Mouse (Mus musculus) urinary bladder, postnatal 10 days (tissue): Measurements from ENCODE around the gene Nfia.

ENCODE experiments used
- DNase-seq: peaks from one replicate; pipeline ENCODE4 v3.0.0; 2022; ENCODE audit warnings: low spot score

The Nfia gene

DNA sequence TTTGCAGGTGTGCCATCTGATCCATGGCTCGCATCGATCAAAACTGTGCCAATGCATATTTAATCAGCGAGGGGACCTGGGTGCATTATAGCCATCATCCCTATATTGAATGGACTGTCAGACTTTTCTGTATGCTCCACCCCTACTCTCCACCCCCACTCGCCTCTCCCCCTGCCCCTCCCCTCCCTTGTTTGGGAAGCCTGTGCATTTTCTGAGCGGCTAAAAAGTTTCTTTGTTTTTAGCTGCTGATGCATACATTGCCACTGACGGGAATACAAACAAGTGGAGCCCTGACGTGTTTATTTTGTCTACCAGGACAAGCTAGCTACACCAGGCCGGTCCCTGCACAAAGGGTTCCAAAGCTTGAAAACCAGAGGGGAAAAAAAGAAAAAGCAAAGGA lies 175.7 kb downstream of the Nfia start:
- DNase-seq: no peak

GRCm38 (mm10) chr4:97950341-97951071 lies 178.0 kb downstream of the Nfia start:
- DNase-seq: no peak

DNA sequence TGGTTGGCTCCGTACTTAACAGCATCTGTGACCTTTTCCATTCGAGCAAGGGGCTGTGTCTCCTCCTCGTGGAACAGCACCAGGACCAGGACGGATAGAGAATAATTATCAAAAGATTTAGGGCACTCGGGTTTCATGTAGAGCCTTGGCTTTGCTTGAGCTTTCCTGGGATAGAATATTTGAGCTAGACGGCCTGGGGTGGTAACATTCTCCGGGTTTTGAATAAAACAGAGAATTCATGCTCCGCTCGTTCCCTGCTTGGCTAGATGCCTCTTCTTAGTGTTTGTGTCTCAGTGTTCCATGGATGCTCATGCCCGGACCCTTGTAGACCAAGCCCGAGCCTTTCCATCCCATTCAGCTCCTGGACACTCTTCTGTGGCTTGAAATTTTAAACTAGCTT lies 181.4 kb downstream of the Nfia start:
- no peak for DNase-seq

DNA sequence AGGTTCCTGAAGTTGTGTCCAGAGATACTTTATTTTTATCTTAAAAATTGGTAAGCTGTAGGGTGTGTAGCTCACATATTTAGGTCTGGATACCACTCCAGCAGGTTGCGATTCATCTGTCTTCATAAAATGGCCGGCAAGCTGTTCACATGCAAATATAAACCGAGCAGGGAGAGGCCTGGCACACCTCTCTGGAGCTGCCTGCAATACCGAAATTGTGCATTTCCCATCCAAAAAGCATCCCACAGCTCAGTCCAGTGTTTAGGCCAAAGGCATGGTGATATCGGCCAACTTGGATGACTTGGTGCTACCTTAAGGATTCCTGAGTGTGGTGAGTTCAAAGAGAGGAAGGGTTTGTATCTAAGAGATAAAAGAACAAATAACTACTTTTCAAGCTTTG lies 185.6 kb downstream of the Nfia start:
- no peak for DNase-seq

DNA sequence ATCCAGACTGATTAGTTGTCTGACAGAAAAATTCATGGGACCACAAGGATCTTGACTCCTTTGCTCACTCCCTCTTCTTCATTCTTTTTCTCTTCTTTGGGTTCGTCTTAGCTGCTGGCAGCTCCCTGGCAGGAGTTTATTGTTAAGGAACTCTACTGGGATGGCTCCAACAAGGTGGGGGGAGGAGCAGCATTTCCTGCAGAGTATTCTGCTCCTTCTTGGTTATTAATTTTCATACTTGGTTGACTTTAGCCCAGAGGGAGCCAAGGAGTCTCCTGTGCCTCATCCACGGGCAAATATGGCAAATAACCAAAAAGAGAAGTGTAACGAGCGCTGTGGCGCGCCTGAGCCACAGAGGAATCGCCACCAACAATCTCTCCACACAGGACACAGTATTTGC lies 190.3 kb downstream of the Nfia start:
- DNase-seq: no peak

DNA sequence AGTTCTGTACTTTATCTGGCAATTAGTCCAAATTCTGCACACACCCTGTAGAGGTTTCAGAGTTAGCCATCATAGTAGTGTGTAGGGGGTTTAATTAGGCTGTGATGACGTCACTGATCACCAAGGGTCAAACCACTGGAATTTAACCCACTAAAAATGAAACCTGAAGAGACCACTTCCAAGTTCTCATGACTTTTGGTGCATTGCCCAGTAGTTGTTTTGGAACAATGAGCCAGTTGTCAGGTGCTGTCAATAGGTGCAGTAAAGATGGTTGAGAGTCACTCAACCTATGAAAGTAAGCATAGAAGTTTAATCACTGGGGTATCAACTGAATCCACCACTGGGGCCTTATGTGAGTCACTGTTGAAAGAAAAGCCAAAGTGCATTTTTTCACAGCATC lies 191.4 kb downstream of the Nfia start:
- DNase-seq: no peak

- DNase-seq: no peak
Measured at GRCm38 (mm10) chr4:97968786-97969348, 196.3 kb downstream of the Nfia start.

GRCm38 (mm10) chr4:97973064-97973463 lies 200.5 kb downstream of the Nfia start:
- DNase-seq: no peak

GRCm38 (mm10) chr4:97974037-97974436 lies 201.5 kb downstream of the Nfia start:
- DNase-seq: no peak

GRCm38 (mm10) chr4:97976891-97977290 lies 204.4 kb downstream of the Nfia start:
- DNase-seq: no peak

DNA sequence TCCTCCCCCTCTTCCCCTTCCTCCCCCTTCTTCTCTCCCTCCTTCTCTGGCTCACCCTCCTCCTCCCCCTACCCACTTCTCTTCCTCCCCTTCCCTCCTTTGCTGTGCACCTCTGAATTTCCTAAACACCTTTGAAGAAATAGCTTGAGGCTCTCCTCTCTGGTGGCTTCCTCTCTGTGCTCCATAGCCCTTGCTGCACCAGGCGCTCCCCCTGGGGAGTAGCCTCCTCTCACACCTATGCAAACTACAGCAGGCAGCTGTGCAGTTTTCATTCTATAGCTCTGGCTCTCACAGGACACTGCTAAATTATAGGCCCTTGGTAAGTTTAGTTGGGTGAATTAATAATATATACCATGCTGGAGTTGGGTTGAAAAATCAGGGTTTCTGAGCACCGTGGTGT lies 211.8 kb downstream of the Nfia start:
- no peak for DNase-seq

DNA sequence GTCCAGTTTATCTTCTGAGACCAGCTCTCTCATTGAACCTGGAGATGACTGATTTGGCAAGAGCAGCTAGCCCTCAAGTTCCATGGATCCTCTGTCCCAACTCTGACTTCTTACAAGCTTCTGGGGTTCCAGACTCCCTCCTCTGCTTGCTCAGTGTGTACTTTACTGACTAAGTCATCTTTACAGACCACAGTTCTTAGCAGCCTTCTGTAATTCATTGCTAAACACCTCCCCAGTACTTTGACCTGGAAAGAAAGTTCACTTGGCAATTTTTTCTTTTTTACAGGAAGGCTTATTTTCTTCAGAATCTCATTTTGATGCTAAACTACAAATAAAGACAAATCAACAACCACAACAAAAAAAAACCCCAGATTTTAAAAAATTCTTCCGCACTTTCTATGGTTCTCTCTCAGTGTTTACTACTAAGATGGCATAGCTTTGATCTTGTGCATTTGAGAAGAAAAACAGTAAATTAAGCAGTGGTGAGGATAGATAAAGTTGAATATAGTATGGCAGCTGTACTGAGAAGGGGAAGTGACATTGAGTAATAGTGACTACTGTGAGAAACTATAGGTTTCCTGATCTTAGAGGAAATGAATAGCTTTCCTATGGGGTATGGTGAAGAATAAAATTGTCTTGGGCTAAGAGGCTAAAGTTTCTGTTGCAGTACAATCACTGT lies 213.7 kb downstream of the Nfia start:
- no peak for DNase-seq

DNA sequence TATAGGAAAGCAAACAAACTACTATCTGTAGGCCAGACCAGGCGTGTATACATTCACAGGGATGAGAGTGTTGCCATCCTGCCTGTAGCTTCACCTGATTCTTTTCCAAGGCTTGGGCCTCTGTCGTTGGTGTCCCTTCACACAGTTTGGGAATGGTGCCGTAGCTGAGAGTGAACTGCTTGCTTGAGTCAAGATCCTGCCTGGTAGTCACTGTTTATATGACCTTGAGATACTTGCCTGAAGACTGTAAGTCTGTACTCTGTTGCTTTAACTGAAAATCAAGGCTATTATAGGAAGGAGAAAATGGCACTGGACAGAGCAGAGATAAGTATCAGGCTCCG lies 214.2 kb downstream of the Nfia start:
- DNase-seq: no peak

DNA sequence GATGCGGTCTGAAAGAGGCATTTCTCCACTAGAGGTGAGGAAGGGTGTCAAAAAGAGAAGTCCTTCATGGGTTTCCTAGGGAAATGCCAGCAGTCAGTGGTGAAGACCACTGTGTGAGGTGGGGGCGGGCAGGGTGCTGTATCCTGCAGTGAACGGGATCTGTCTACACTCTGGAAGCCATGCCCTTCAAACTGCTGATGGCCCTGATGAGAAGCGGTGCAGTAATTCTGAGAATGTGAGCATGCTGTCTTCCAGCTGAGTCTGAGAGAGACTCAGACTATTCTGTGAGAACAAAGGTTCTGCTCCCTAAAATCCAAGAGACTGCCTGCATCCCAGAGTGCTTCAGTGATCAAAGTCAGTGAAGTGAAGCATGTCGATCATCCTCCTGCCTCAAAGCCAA lies 216.2 kb downstream of the Nfia start:
- DNase-seq: no peak

- no peak for DNase-seq
Measured at GRCm38 (mm10) chr4:97990431-97990830, 217.9 kb downstream of the Nfia start.

DNA sequence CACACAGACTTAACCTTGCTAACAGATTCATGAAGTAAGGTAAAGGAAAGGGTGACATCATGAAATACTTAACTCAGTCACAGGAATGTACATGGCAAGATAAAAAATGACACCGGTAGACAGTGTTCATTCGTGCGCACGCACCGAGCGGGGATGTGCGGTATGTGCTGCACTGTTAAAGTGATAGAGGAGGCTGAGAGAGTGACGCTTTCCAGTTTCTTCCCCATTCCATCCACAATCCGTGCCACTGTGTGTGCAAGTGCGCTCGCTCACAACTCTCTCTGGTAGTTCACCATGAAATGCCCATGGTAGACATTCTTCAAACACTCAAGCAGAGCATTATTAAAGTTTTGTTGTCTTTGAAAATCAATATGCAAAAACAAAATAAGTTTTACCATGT lies 218.9 kb downstream of the Nfia start:
- DNase-seq: no peak

DNA sequence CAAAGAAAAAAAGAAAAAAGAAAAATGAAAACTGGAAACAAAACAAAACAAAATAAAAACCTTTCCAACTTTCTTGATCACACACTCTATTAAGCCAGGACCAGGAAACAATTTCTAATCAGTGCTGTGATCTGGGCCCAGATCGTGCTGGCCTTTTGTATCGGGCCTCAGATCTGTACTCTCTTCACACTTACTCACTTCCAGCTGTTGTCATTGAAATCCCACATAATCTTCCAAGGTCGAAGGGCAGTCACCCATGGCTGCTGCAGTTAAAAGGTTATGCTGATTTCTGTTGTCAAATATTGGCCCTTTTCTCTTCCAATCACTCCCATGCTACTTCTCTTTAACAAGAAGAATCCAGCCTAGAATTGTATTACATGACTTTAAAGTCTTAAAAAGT lies 219.3 kb downstream of the Nfia start:
- no peak for DNase-seq

GRCm38 (mm10) chr4:97995911-97996712 lies 223.6 kb downstream of the Nfia start:
- no peak for DNase-seq

DNA sequence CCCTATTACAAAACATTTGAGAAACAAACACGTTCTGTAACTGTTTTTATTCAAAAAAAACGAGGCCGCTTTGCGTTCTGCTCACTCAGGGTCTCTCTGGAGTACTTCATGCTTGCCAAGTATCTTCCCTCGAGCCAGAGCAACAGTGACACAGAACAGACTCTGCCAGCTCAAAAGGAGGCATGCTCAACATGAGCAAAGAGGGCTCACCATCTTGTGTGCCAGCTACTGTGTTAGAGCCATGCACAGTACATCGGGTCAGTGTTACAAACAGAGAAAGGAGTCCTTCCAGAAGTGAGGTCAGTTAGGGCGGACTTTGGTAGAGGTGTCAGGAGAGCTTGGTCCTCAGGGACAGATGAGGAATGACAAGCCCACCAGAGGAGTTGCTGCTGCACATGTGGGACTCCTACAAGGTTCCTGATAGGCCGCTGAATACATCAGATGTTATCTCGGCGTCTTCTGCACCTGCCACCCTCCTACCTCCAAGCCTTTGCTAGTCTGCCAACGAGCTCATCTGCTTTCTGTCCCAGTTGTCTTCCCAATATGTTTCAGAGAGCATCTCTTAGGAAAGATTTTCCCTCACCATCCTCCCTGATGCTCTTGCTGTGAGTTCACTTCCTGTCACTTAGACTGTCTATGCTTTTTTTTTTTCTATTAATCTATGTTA lies 224.8 kb downstream of the Nfia start:
- no peak for DNase-seq

DNA sequence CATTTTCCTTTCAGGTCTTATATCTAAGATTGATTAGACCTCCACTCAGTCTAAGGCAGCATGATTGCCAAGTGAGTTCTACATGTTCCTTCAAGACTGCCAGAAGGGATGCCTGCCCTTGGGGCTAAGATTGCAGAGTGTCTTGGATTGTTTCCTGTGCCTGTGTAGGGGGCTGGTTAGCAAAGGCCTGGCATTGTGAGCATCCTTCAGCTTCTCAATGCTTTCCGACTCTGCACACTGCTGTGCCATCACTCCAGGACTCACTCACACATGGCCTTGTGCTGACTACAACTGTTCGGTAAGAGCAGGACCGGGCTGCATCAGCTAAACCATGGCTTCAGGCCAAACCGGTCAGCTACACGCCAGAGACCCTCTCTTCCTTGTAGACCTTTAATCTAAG lies 229.7 kb downstream of the Nfia start:
- DNase-seq: no peak

DNA sequence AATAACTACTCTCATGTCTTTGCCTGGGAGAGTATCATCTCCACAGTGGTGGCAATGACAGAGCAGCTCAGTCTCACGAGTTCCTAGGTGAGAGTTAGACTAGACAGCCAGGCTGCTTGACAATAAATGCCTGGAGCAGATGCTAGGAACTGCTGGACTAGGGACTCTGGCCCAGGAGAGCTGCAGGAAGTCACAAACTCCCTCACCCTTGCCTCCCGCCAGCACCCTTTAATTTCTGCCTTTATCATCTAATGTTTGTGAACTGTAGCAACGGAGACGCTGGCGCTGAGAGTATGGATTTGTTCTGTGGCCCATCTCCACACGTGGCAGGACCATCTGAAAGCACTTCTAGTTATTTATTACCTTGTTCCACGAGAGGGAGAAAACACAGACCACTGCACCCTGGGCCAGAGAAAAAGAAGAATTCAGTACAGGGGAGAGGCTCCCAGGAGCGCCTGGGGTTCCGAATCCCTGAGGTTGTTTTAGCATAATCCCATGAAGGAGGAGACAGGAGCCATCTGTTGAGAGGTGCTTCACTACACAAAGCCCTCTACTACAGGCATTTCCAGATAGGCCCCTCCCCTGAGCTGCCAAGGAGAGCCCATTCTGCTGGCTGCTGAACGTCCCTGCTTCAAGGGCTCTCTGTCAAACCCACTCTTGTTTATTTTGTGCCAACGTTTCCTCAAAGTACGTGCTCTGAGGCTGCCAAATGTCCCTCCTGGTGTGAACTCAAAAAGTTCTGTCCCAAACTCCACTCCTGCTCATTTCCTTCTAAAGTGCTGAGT lies 231.0 kb downstream of the Nfia start:
- DNase-seq: no peak
